Mouse (Mus musculus) activated CD4-positive, CD25-positive, alpha-beta regulatory T cell, adult 9 weeks (primary cell): ENCODE results near the gene Psrc1. TPM values are rescaled to one million over a fixed set of nuclear protein-coding genes. Genes with fewer than 3 reads are reported as not detected.

Source experiments
- polyA plus RNA-seq: library from polyadenylated mRNA; unstranded; fragments of 100-300 nt; shearing (Covaris generic); gene quantifications from one replicate; pipeline ENCODE4 v1.2.1, GENCODE M21; 2017

The Psrc1 gene
- 2.9 TPM for polyA plus RNA-seq

GRCm38 (mm10) chr3:108383485-108384354, at the start of gene Psrc1:
TSS of gene Psrc1 (plus strand) at chr3:108383839.

GRCm38 (mm10) chr3:108364270-108364995, 19.2 kb upstream of the Psrc1 start, which contains the start of gene Mybphl:
TSS of gene Mybphl (plus strand) at chr3:108364911.

GRCm38 (mm10) chr3:108414857-108415830, 31.5 kb downstream of the Psrc1 start, which contains the start of gene Celsr2:
TSS of gene Celsr2 (minus strand) at chr3:108415552.

Other genes starting within 250 kb of the Psrc1 start
- 204 TPM for gene Gnai3, start 237.7 kb upstream of the Psrc1 start, polyA plus RNA-seq
- gene Gpr61, start 229.0 kb upstream of the Psrc1 start, polyA plus RNA-seq, result not detected
- gene Amigo1, start 197.5 kb upstream of the Psrc1 start, polyA plus RNA-seq, result 0.56 TPM
- gene Cyb561d1, start 182.6 kb upstream of the Psrc1 start, polyA plus RNA-seq, result 25.3 TPM
- gene Atxn7l2, start 172.9 kb upstream of the Psrc1 start, polyA plus RNA-seq, result 7.8 TPM
- not detected for gene Sypl2, start 157.2 kb upstream of the Psrc1 start, polyA plus RNA-seq
- gene Psma5, start 126.9 kb upstream of the Psrc1 start, polyA plus RNA-seq, result 157 TPM
- 0.10 TPM for gene Sort1, start 99.8 kb upstream of the Psrc1 start, polyA plus RNA-seq
- gene Mybphl, start 18.9 kb upstream of the Psrc1 start, polyA plus RNA-seq, result not detected
- gene Celsr2, start 31.7 kb downstream of the Psrc1 start, polyA plus RNA-seq, result 0.40 TPM
- 172 TPM for gene Sars, start 61.4 kb downstream of the Psrc1 start, polyA plus RNA-seq
- gene 1700013F07Rik, start 150.3 kb downstream of the Psrc1 start, polyA plus RNA-seq, result 0.37 TPM
- gene 5330417C22Rik, start 152.7 kb downstream of the Psrc1 start, polyA plus RNA-seq, result 0.97 TPM
- 34.3 TPM for gene Tmem167b, start 178.6 kb downstream of the Psrc1 start, polyA plus RNA-seq
- gene Taf13, start 187.9 kb downstream of the Psrc1 start, polyA plus RNA-seq, result 30.2 TPM
- gene Wdr47, start 207.4 kb downstream of the Psrc1 start, polyA plus RNA-seq, result 14.4 TPM